Mouse (Mus musculus): Measurements from ENCODE around the gene Mgp. TPM values are rescaled to one million over a fixed set of nuclear protein-coding genes. Genes with fewer than 3 reads are reported as not detected.
"Not testable (repeated sequence)": the region's sequence is repeated elsewhere in the genome, so short reads cannot be mapped to it uniquely, and the experiment has no call there.

Mgp gene
- polyA plus RNA-seq, 1 experiment from 2014 or later: not detected

GRCm38 (mm10) chr6:136906283-136906936 lies 30.8 kb upstream of the Mgp start:
- H3K27ac ChIP-seq: no peak overlapping the region
- 75% methylated on average over 19 of the region's 19 CpGs for WGBS (ENCODE audit: missing documents)
- no peaks in the 10 kb centered on the region for H3K36me3 ChIP-seq (ENCODE audit: inconsistent target)
- H3K4me3 ChIP-seq (ENCODE audit: inconsistent target): no peak overlapping the region
- H3K79me2 ChIP-seq (ENCODE audit: inconsistent target): no peaks in the 10 kb centered on the region

- Histone ChIP-seq H3K27ac (peak overlapping the region; percentile 27; the same call in 1 of the 2 replicates), H3K4me3 (ENCODE audit: inconsistent target) (no peak overlapping the region)
Measured at GRCm38 (mm10) chr6:136903885-136904470, 28.4 kb upstream of the Mgp start.

GRCm38 (mm10) chr6:136902527-136902926 lies 26.9 kb upstream of the Mgp start:
- whole genome bisulfite sequencing (ENCODE audit: missing documents): 44% methylated on average over 9 of the region's 9 CpGs
- no peak overlapping the region for H3K27ac ChIP-seq
- H3K4me3 ChIP-seq (ENCODE audit: inconsistent target): no peak overlapping the region

More at GRCm38 (mm10) chr6:136903885-136904470, 28.4 kb upstream of the Mgp start:
- 16% methylated on average over 8 of the region's 8 CpGs for WGBS (ENCODE audit: missing documents)
- no peaks in the 10 kb centered on the region for H3K79me2 ChIP-seq (ENCODE audit: inconsistent target)
- H3K36me3 ChIP-seq (ENCODE audit: inconsistent target): no peaks in the 10 kb centered on the region

GRCm38 (mm10) chr6:136901010-136901409 lies 25.4 kb upstream of the Mgp start:
- Histone ChIP-seq H3K27ac (no peak overlapping the region), H3K79me2 (ENCODE audit: inconsistent target) (no peaks in the 10 kb centered on the region), H3K4me3 (ENCODE audit: inconsistent target) (no peak overlapping the region), H3K36me3 (ENCODE audit: inconsistent target) (no peaks in the 10 kb centered on the region)
- WGBS (ENCODE audit: missing documents): 47% methylated on average over 2 of the region's 2 CpGs

More at GRCm38 (mm10) chr6:136902527-136902926, 26.9 kb upstream of the Mgp start:
- no peaks in the 10 kb centered on the region for H3K79me2 ChIP-seq (ENCODE audit: inconsistent target)
- H3K36me3 ChIP-seq (ENCODE audit: inconsistent target): no peaks in the 10 kb centered on the region

- H3K79me2 ChIP-seq (ENCODE audit: inconsistent target): no peaks in the 10 kb centered on the region
- H3K36me3 ChIP-seq (ENCODE audit: inconsistent target): no peaks in the 10 kb centered on the region
- 19% methylated on average over 4 of the region's 4 CpGs for WGBS (ENCODE audit: missing documents)
- 0 out of 2 replicates have a peak overlapping the region, but pooled peaks have one; percentile 1 for H3K27ac ChIP-seq
- H3K4me3 ChIP-seq (ENCODE audit: inconsistent target): no peak overlapping the region
Measured at GRCm38 (mm10) chr6:136900369-136901009, 24.9 kb upstream of the Mgp start.

GRCm38 (mm10) chr6:136898954-136899353 lies 23.3 kb upstream of the Mgp start:
- 18% methylated on average over 2 of the region's 2 CpGs for WGBS (ENCODE audit: missing documents)
- H3K79me2 ChIP-seq (ENCODE audit: inconsistent target): no peaks in the 10 kb centered on the region

GRCm38 (mm10) chr6:136898222-136898621 lies 22.6 kb upstream of the Mgp start:
- no peak overlapping the region for H3K4me3 ChIP-seq (ENCODE audit: inconsistent target)
- H3K36me3 ChIP-seq (ENCODE audit: inconsistent target): no peaks in the 10 kb centered on the region
- no peak overlapping the region for H3K27ac ChIP-seq
- 8% methylated on average over 4 of the region's 4 CpGs for WGBS (ENCODE audit: missing documents)
- H3K79me2 ChIP-seq (ENCODE audit: inconsistent target): no peaks in the 10 kb centered on the region

More at GRCm38 (mm10) chr6:136898954-136899353, 23.3 kb upstream of the Mgp start:
- no peak overlapping the region for H3K27ac ChIP-seq
- H3K36me3 ChIP-seq (ENCODE audit: inconsistent target): no peaks in the 10 kb centered on the region
- no peak overlapping the region for H3K4me3 ChIP-seq (ENCODE audit: inconsistent target)

GRCm38 (mm10) chr6:136897789-136898188 lies 22.2 kb upstream of the Mgp start:
- H3K79me2 ChIP-seq (ENCODE audit: inconsistent target): no peaks in the 10 kb centered on the region
- no peak overlapping the region for H3K4me3 ChIP-seq (ENCODE audit: inconsistent target)
- WGBS (ENCODE audit: missing documents): 77% methylated on average over 4 of the region's 4 CpGs
- H3K36me3 ChIP-seq (ENCODE audit: inconsistent target): no peaks in the 10 kb centered on the region
- no peak overlapping the region for H3K27ac ChIP-seq

GRCm38 (mm10) chr6:136894532-136895339 lies 19.1 kb upstream of the Mgp start:
- H3K27ac ChIP-seq: no peak overlapping the region
- no peaks in the 10 kb centered on the region for H3K36me3 ChIP-seq (ENCODE audit: inconsistent target)
- no peaks in the 10 kb centered on the region for H3K79me2 ChIP-seq (ENCODE audit: inconsistent target)
- no peak overlapping the region for H3K4me3 ChIP-seq (ENCODE audit: inconsistent target)
- 62% methylated on average over 15 of the region's 15 CpGs for WGBS (ENCODE audit: missing documents)

GRCm38 (mm10) chr6:136892002-136892401 lies 16.4 kb upstream of the Mgp start:
- Histone ChIP-seq H3K4me3 (ENCODE audit: inconsistent target) (no peak overlapping the region), H3K79me2 (ENCODE audit: inconsistent target) (no peaks in the 10 kb centered on the region), H3K36me3 (ENCODE audit: inconsistent target) (no peaks in the 10 kb centered on the region), H3K27ac (no peak overlapping the region)
- 100% methylated on average over 2 of the region's 2 CpGs for WGBS (ENCODE audit: missing documents)

- Histone ChIP-seq H3K36me3 (ENCODE audit: inconsistent target) (no peaks in the 10 kb centered on the region), H3K79me2 (ENCODE audit: inconsistent target) (no peaks in the 10 kb centered on the region), H3K4me3 (ENCODE audit: inconsistent target) (no peak overlapping the region), H3K27ac (no peak overlapping the region)
- 95% methylated on average over 6 of the region's 6 CpGs for WGBS (ENCODE audit: missing documents)
Measured at GRCm38 (mm10) chr6:136889554-136889953, 13.9 kb upstream of the Mgp start.

- H3K79me2 ChIP-seq (ENCODE audit: inconsistent target): no peaks in the 10 kb centered on the region
- 98% methylated on average over 6 of the region's 6 CpGs for WGBS (ENCODE audit: missing documents)
- H3K36me3 ChIP-seq (ENCODE audit: inconsistent target): no peaks in the 10 kb centered on the region
- H3K27ac ChIP-seq: no peak overlapping the region
- H3K4me3 ChIP-seq (ENCODE audit: inconsistent target): no peak overlapping the region
Measured at GRCm38 (mm10) chr6:136889067-136889466, 13.4 kb upstream of the Mgp start.

- no peaks in the 10 kb centered on the region for H3K79me2 ChIP-seq (ENCODE audit: inconsistent target)
- no peak overlapping the region for H3K4me3 ChIP-seq (ENCODE audit: inconsistent target)
- H3K27ac ChIP-seq: no peak overlapping the region
- WGBS (ENCODE audit: missing documents): 91% methylated on average over 9 of the region's 9 CpGs
- H3K36me3 ChIP-seq (ENCODE audit: inconsistent target): no peaks in the 10 kb centered on the region
Measured at GRCm38 (mm10) chr6:136887854-136888253, 12.2 kb upstream of the Mgp start.

GRCm38 (mm10) chr6:136884766-136885165 lies 9.1 kb upstream of the Mgp start:
- not testable (repeated sequence) for H3K79me2 ChIP-seq (ENCODE audit: inconsistent target); H3K36me3 ChIP-seq (ENCODE audit: inconsistent target); H3K4me3 ChIP-seq (ENCODE audit: inconsistent target); H3K27ac ChIP-seq
- WGBS (ENCODE audit: missing documents): no CpG with 5 or more reads among the region's 1 CpGs

Data from macrophage (primary cell).